Mouse (Mus musculus): Measurements from ENCODE around the gene Atl3. TPM values are rescaled to one million over a fixed set of nuclear protein-coding genes. Genes with fewer than 3 reads are reported as not detected.
"Not testable (repeated sequence)": the region's sequence is repeated elsewhere in the genome, so short reads cannot be mapped to it uniquely, and the experiment has no call there.

The Atl3 gene
- polyA plus RNA-seq, 1 experiment from 2014 or later, result 6.0 TPM

DNA sequence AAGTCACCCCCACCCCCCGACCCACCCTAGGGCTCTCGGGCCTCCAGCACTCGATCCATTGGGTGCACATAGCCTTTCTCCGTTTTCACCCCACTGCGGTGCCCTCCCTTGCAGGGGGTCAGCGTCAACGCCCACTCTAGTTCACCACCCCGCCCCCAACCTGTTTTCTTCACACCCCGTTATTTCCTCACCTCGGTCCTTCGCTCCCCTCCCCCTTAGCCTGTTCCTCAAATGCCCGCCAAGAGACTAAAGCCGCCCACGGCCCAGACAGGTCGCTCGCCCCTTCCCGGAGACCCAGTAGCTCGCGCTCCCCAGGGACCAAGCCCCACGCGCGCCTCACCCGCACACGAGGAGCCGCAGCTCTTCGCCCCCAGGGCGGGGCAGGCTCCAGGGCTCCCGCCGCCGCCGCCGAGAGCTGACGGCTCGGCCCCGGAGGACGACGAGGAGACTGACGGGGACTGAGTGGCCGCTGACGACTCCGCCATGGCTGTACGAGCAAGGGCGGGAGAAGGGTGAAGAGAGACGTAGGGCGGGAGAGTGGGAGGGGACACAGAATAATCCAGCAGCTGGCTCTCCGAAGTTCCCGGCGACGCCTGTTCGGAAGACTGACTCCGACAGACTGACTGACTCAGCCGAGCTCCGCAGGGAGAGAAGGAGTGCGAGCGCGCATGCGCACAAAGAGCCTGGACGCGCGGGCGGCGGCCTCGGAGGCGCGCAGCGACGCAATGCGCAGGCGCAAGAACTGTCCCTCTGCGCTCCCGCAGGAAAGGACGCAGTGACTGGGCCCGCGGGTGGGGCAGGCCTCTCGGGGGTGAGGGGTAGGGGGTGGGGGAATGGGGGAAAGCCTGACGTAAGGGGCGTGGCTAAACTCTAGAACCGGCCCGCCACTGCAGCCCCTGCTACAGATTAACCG is 11.0 kb upstream of the Atl3 start, which contains the start of gene Rtn3:
Rtn3 (minus strand) TSS at position 683 of the 913 bp plus-strand sequence.
- Histone ChIP-seq H3K4me3 (replicated peaks) (peak within 1 kb of the TSS; percentile 97), H3K4me2 (replicated peaks) (peak within 1 kb of the TSS; percentile 80), H3K27ac (peak within 1 kb of the TSS; percentile 100), H3K36me3 (no peaks in the 10 kb centered on the region; the same call in 1 of the 2 replicates), H3K9ac (replicated peaks) (peak within 1 kb of the TSS; percentile 100), H3K27me3 (no peaks in the 10 kb centered on the region), H3K4me1 (replicated peaks) (peaks cover 41% of the 10 kb centered on the region), H3K9me3 (no peaks in the 10 kb centered on the region)
- WGBS, result under 1% methylated on average over 80 of the region's 80 CpGs
- ATAC-seq, result peak; percentile 92

GRCm38 (mm10) chr19:7483512-7483882 is 10.3 kb upstream of the Atl3 start:
- Histone ChIP-seq H3K4me1 (replicated peaks) (peaks cover 34% of the 10 kb centered on the region), H3K4me2 (replicated peaks) (peak overlapping the region; percentile 80), H3K27me3 (no peaks in the 10 kb centered on the region), H3K9ac (replicated peaks) (peak overlapping the region; percentile 100; the same call in 1 of the 2 replicates), H3K36me3 (no peaks in the 10 kb centered on the region; the same call in 1 of the 2 replicates), H3K4me3 (replicated peaks) (peak overlapping the region; percentile 97), H3K27ac (peak overlapping the region; percentile 100), H3K9me3 (no peaks in the 10 kb centered on the region)
- 1% methylated on average over 6 of the region's 6 CpGs for WGBS
- ATAC-seq, result peak; percentile 76

DNA sequence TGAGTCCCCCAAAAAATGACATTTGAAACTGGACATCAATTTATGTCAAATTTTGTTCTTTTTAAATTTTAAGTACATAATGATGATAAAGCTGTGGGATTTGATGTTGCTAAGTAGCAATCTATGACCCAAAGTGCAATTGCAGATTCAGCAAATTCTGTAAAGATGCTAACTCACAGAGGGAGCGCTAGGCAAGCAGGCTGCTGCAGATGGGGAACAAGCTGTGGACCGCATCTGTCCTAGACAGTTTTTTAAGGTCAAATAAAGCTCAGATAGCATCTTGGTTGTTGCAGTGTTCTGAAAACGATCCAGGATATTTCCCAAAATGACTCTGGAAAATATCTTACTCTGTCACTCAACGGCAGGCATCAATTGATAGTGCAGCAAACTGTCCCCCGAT is 9.8 kb upstream of the Atl3 start:
- Histone ChIP-seq H3K27me3 (no peaks in the 10 kb centered on the region), H3K9ac (replicated peaks) (peak overlapping the region; percentile 37; the same call in 1 of the 2 replicates), H3K27ac (peak overlapping the region; percentile 100), H3K4me1 (replicated peaks) (peaks cover 31% of the 10 kb centered on the region), H3K4me3 (replicated peaks) (peak overlapping the region; percentile 97), H3K36me3 (no peaks in the 10 kb centered on the region), H3K4me2 (replicated peaks) (peak overlapping the region; percentile 80), H3K9me3 (no peaks in the 10 kb centered on the region)
- no peak for ATAC-seq
- 64% methylated on average over 5 of the region's 5 CpGs for WGBS

- WGBS, result 83% methylated on average over 8 of the region's 8 CpGs
- H3K4me2 ChIP-seq (replicated peaks), result no peak overlapping the region
- H3K27me3 ChIP-seq, result no peaks in the 10 kb centered on the region
- no peak overlapping the region for H3K9ac ChIP-seq (replicated peaks)
- no peak overlapping the region for H3K4me3 ChIP-seq (replicated peaks)
- no peak overlapping the region for H3K27ac ChIP-seq
- H3K9me3 ChIP-seq, result no peaks in the 10 kb centered on the region
- peaks cover 8% of the 10 kb centered on the region for H3K4me1 ChIP-seq (replicated peaks)
- no peaks in the 10 kb centered on the region for H3K36me3 ChIP-seq
- ATAC-seq, result no peak
These were observed 6.2 kb upstream of the Atl3 start for GRCm38 (mm10) chr19:7487680-7488079.

GRCm38 (mm10) chr19:7491960-7492359 is 1.9 kb upstream of the Atl3 start:
- Histone ChIP-seq H3K4me1 (replicated peaks) (peaks cover 5% of the 10 kb centered on the region; the same call in 1 of the 2 replicates), H3K9me3 (no peaks in the 10 kb centered on the region), H3K27ac (no peak overlapping the region), H3K4me3 (replicated peaks) (no peak overlapping the region), H3K9ac (replicated peaks) (no peak overlapping the region), H3K4me2 (replicated peaks) (no peak overlapping the region), H3K36me3 (no peaks in the 10 kb centered on the region), H3K27me3 (no peaks in the 10 kb centered on the region)
- no peak for ATAC-seq
- WGBS, result 91% methylated on average over 6 of the region's 6 CpGs

DNA sequence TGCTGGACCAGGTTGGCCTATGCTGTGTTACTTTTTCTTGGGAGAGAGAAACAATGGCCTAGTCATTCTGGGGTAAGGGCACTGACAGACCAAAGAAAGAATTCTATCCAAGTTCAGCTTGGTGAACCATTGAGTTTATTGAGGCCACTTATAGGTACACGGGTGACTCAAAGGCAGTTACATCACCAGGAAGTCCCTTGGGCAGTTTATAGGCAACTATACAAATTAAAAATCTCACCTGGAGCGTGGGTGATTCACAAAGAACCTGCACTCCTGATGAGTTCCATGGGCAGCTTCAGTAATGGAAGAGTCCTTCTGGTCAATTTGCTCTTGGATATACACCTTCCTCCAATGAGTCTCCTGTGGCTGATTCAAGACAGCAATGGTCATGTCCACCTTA is 1.2 kb upstream of the Atl3 start:
- no peak for ATAC-seq
- WGBS, result 98% methylated on average over 2 of the region's 2 CpGs
- Histone ChIP-seq H3K9ac (replicated peaks) (no peak overlapping the region), H3K4me1 (replicated peaks) (peaks cover 5% of the 10 kb centered on the region; the same call in 1 of the 2 replicates), H3K36me3 (no peaks in the 10 kb centered on the region), H3K27me3 (no peaks in the 10 kb centered on the region), H3K27ac (no peak overlapping the region), H3K9me3 (no peaks in the 10 kb centered on the region), H3K4me2 (replicated peaks) (no peak overlapping the region), H3K4me3 (replicated peaks) (no peak overlapping the region)

- H3K9ac ChIP-seq (replicated peaks), result peak overlapping the region; percentile 83
- peak overlapping the region; percentile 96 for H3K27ac ChIP-seq
- no peaks in the 10 kb centered on the region for H3K36me3 ChIP-seq
- peak; percentile 98 for ATAC-seq
- H3K4me2 ChIP-seq (replicated peaks), result peak overlapping the region; percentile 70
- peak overlapping the region; percentile 66 for H3K4me3 ChIP-seq (replicated peaks)
- no peaks in the 10 kb centered on the region for H3K9me3 ChIP-seq
- under 1% methylated on average over 84 of the region's 84 CpGs for WGBS
- peaks cover 5% of the 10 kb centered on the region; the same call in 1 of the 2 replicates for H3K4me1 ChIP-seq (replicated peaks)
- no peaks in the 10 kb centered on the region for H3K27me3 ChIP-seq
These were observed 561 bp downstream of the Atl3 start for GRCm38 (mm10) chr19:7494187-7495015.

DNA sequence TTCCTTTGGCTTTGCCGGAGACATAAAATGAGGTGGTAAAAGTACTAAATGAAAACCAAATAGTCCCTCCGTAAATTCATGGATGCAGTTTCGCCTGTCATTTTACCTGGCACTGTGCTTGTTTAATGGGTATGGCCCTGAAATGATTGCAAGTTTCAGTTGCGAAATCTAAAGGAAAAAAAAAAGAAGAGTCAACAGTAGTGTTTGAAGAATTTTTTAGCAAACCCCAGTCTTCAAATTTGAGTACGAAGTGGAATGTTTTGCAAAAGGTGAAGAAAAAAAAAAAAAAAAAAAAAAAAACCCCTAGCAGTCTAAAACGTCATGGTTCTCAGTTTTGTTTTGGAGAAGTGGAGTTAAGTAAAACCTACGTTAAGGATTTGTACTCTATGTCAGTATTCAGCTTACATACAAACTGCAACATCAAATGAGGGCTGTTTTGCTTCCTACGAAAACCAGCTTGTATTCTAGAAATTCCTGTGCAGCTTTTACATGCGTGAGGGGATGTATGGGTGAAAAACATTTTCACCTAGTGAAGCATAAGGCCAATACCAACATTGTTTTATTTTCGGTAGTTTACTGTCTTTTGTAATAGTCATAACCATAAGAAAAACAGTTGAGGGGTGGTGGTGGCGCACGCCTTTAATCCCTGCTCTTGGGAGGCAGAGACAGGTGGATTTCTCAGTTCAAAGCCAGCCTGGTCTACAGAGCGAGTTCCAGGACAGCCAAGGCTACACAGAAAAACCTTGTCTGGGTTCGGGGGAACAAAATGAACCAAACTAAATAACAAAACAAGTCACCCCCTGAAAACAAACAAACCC is 1.6 kb downstream of the Atl3 start:
- peak overlapping the region; percentile 66 for H3K4me3 ChIP-seq (replicated peaks)
- no peaks in the 10 kb centered on the region for H3K9me3 ChIP-seq
- H3K36me3 ChIP-seq, result no peaks in the 10 kb centered on the region
- ATAC-seq, result no peak
- H3K9ac ChIP-seq (replicated peaks), result peak overlapping the region; percentile 83; the same call in 1 of the 2 replicates
- no peak overlapping the region for H3K27ac ChIP-seq
- H3K4me2 ChIP-seq (replicated peaks), result peak overlapping the region; percentile 70
- peaks cover 5% of the 10 kb centered on the region; the same call in 1 of the 2 replicates for H3K4me1 ChIP-seq (replicated peaks)
- WGBS, result 49% methylated on average over 14 of the region's 14 CpGs
- no peaks in the 10 kb centered on the region for H3K27me3 ChIP-seq

DNA sequence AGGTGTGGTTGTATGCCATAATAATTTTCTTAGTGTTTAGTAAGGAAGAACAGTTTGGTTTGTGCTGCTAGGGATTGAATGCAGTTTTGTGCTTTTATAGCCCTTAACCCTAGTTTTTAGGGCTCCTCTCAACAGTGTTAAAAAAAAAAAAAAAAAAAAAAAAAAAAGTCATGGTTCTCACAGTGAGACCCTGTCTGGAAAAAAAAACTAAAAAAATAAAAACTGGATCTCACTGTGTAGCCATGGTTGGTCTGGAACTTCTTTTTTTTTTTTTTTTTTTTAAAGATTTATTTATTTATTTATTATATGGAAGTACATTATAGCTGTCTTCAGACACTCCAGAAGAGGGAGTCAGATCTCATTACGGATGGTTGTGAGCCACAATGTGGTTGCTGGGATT is 2.2 kb downstream of the Atl3 start:
- not testable (repeated sequence) for H3K27me3 ChIP-seq; H3K9me3 ChIP-seq; H3K9ac ChIP-seq (replicated peaks); H3K36me3 ChIP-seq; H3K27ac ChIP-seq; H3K4me1 ChIP-seq (replicated peaks); H3K4me3 ChIP-seq (replicated peaks); ATAC-seq
- 74% methylated on average over 1 of the region's 1 CpGs for WGBS
- H3K4me2 ChIP-seq (replicated peaks), result peak overlapping the region; percentile 70; the same call in 1 of the 2 replicates

DNA sequence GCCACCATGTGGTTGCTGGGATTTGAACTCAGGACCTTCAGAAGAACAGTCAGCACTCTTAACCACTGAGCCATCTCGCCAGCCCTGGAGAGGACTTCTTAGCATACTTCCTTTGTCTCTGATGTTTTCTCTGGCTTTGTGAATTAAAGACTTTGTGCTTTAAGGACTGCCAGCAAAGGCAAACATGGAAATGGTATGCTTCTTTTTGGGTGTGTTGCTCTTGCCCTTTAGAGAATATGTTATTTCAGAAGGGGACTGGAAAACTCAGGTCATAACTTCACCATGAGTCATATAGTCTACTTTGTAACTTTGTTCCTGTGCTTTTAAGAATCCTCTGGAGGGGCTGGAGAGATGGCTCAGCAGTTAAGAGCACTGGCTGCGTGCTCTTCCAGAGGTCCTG is 5.0 kb downstream of the Atl3 start:
- no peak overlapping the region for H3K27ac ChIP-seq
- no peak for ATAC-seq
- no peak overlapping the region for H3K9ac ChIP-seq (replicated peaks)
- WGBS, result 93% methylated on average over 2 of the region's 2 CpGs
- no peaks in the 10 kb centered on the region for H3K27me3 ChIP-seq
- H3K4me3 ChIP-seq (replicated peaks), result no peak overlapping the region
- H3K4me1 ChIP-seq (replicated peaks), result peaks cover 5% of the 10 kb centered on the region; the same call in 1 of the 2 replicates
- no peak overlapping the region for H3K4me2 ChIP-seq (replicated peaks)
- no peaks in the 10 kb centered on the region for H3K9me3 ChIP-seq
- H3K36me3 ChIP-seq, result no peaks in the 10 kb centered on the region

DNA sequence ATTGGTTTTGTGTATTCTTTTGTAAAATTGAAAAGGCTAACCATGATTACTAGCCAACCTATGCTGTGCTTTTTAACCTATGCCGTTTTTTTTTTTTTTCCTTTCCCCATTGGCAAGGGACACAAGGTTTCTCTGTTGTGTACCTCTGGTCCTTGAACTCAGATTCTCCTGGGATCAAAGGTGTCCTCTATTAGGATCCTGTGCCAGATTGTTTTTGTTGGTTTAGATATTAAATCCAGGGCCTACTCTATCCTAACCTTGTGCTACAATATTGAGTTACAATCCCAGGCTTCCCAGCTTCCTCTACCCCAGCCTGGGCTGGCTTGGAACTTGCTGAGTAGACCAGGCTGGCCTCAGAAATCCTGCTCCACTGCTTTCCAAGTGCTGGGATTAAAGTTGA is 6.9 kb downstream of the Atl3 start:
- Histone ChIP-seq H3K27me3 (no peaks in the 10 kb centered on the region), H3K9ac (replicated peaks) (no peak overlapping the region), H3K27ac (no peak overlapping the region), H3K9me3 (no peaks in the 10 kb centered on the region), H3K4me1 (replicated peaks) (peaks cover 1% of the 10 kb centered on the region; the same call in 1 of the 2 replicates), H3K4me2 (replicated peaks) (no peak overlapping the region), H3K4me3 (replicated peaks) (no peak overlapping the region), H3K36me3 (no peaks in the 10 kb centered on the region)
- ATAC-seq, result no peak
- 93% methylated on average over 1 of the region's 1 CpGs for WGBS
